Mouse (Mus musculus) embryonic facial prominence, embryonic 13.5 days (tissue): ENCODE results near the gene Nup188. TPM values are rescaled to one million over a fixed set of nuclear protein-coding genes. Genes with fewer than 3 reads are reported as not detected.

Source experiments
- ATAC-seq: fragments of 200-750 bp; cut with Nextera tagmentation; 2 replicates; pipeline ENCODE4 v1.8.0; 2017; ENCODE audit warnings: low read depth; ENCODE audit not compliant: insufficient number of reproducible peaks, insufficient read depth, low FRiP score, low TSS enrichment
- H3K27ac ChIP-seq: fragments of 300-500 bp; sonication (generic); 2 replicates; pipeline ENCODE4 v1.5.1; 2015; ENCODE audit warnings: moderate library complexity, mild to moderate bottlenecking, inconsistent platforms
- H3K27me3 ChIP-seq: fragments of 300-500 bp; sonication (generic); 2 replicates; pipeline ENCODE4 v1.6.1; 2015; ENCODE audit warnings: mild to moderate bottlenecking, inconsistent platforms
- H3K36me3 ChIP-seq: fragments of 300-500 bp; sonication (generic); 2 replicates; pipeline ENCODE4 v1.6.1; 2015; ENCODE audit warnings: mild to moderate bottlenecking, inconsistent platforms
- H3K4me1 ChIP-seq: fragments of 300-500 bp; sonication (generic); 2 replicates; pipeline ENCODE4 v1.6.1; 2015; ENCODE audit warnings: inconsistent platforms
- H3K4me2 ChIP-seq: fragments of 300-500 bp; sonication (generic); 2 replicates; pipeline ENCODE4 v1.6.1; 2015; ENCODE audit warnings: moderate library complexity, mild to moderate bottlenecking, inconsistent platforms
- H3K4me3 ChIP-seq: fragments of 300-500 bp; sonication (generic); 2 replicates; pipeline ENCODE4 v1.5.1; 2015; ENCODE audit warnings: mild to moderate bottlenecking, inconsistent platforms
- H3K9ac ChIP-seq: fragments of 300-500 bp; sonication (generic); 2 replicates; pipeline ENCODE4 v1.6.1; 2015; ENCODE audit warnings: mild to moderate bottlenecking, inconsistent platforms
- H3K9me3 ChIP-seq: fragments of 300-500 bp; sonication (generic); 2 replicates; pipeline ENCODE4 v1.6.1; 2016; ENCODE audit warnings: inconsistent platforms
- WGBS: fragments of 180-500 bp; shearing (Covaris S2); methylation state at CpG from one replicate; pipeline ENCODE4 v1.1.7; 2015; ENCODE audit warnings: mixed read lengths; 5-methylcytosine and 5-hydroxymethylcytosine counted together
- polyA plus RNA-seq: library from polyadenylated mRNA; unstranded; fragments of >200 nt; fragmentation: Nextera tagmentation; extraction: Ambion mirVana; gene quantifications from 2 replicates; pipeline ENCODE4 v1.2.1, GENCODE M21; 2015

The Nup188 gene
- polyA plus RNA-seq, result 36.5 and 40.7 TPM in 2 replicates

- peak within 1 kb of the TSS; percentile 98 for H3K4me2 ChIP-seq
- peak within 1 kb of the TSS; percentile 89 for H3K4me3 ChIP-seq
- peaks cover 30% of the 10 kb centered on the region for H3K36me3 ChIP-seq
- no peaks in the 10 kb centered on the region for H3K9me3 ChIP-seq
- peak within 1 kb of the TSS; percentile 94 for H3K9ac ChIP-seq
- ATAC-seq, result peak; percentile 90
- H3K27me3 ChIP-seq, result no peaks in the 10 kb centered on the region
- peak within 1 kb of the TSS; percentile 81 for H3K27ac ChIP-seq
- H3K4me1 ChIP-seq, result peaks cover 24% of the 10 kb centered on the region
- under 1% methylated on average over 57 of the region's 68 CpGs for WGBS
Measured at GRCm38 (mm10) chr2:30286192-30287026, at the start of gene Nup188, which contains the start of gene Dolk. Gene Nup188 (plus strand): TSS chr2:30286397. Gene Dolk (minus strand): TSS chr2:30286334.

- peaks cover 12% of the 10 kb centered on the region for H3K36me3 ChIP-seq
- peak overlapping the region; percentile 71 for H3K4me3 ChIP-seq
- no peaks in the 10 kb centered on the region for H3K9me3 ChIP-seq
- H3K9ac ChIP-seq, result peak overlapping the region; percentile 77
- peak overlapping the region; percentile 88 for H3K4me2 ChIP-seq
- ATAC-seq, result no peak
- 3% methylated on average over 18 of the region's 18 CpGs for WGBS
- H3K27ac ChIP-seq, result peak overlapping the region; percentile 85
- peaks cover 20% of the 10 kb centered on the region for H3K4me1 ChIP-seq
- H3K27me3 ChIP-seq, result no peaks in the 10 kb centered on the region
Measured at GRCm38 (mm10) chr2:30236426-30237198, 49.6 kb upstream of the Nup188 start.

- ATAC-seq, result peak; percentile 94
Measured at GRCm38 (mm10) chr2:30237199-30237880, 48.9 kb upstream of the Nup188 start, which contains the start of gene Lrrc8a. Gene Lrrc8a (plus strand): TSS chr2:30237715.

GRCm38 (mm10) chr2:30237881-30238280 is 48.3 kb upstream of the Nup188 start:
- under 1% methylated on average over 38 of the region's 42 CpGs for WGBS
- Histone ChIP-seq H3K4me2 (peak overlapping the region; percentile 88), H3K9me3 (no peaks in the 10 kb centered on the region), H3K4me1 (peaks cover 20% of the 10 kb centered on the region), H3K9ac (peak overlapping the region; percentile 77), H3K4me3 (peak overlapping the region; percentile 71), H3K27ac (peak overlapping the region; percentile 85), H3K36me3 (peaks cover 25% of the 10 kb centered on the region), H3K27me3 (no peaks in the 10 kb centered on the region)
- peak; percentile 85 for ATAC-seq

More at GRCm38 (mm10) chr2:30237199-30237880, 48.9 kb upstream of the Nup188 start, which contains the start of gene Lrrc8a:
- Histone ChIP-seq H3K4me1 (peaks cover 20% of the 10 kb centered on the region), H3K4me3 (peak within 1 kb of the TSS; percentile 71), H3K9ac (peak within 1 kb of the TSS; percentile 77), H3K4me2 (peak within 1 kb of the TSS; percentile 88), H3K9me3 (no peaks in the 10 kb centered on the region), H3K27ac (peak within 1 kb of the TSS; percentile 85), H3K27me3 (no peaks in the 10 kb centered on the region), H3K36me3 (peaks cover 20% of the 10 kb centered on the region)
- WGBS, result under 1% methylated on average over 60 of the region's 67 CpGs

GRCm38 (mm10) chr2:30238906-30239465 is 47.2 kb upstream of the Nup188 start:
- no peaks in the 10 kb centered on the region for H3K9me3 ChIP-seq
- peak overlapping the region; percentile 71 for H3K4me3 ChIP-seq
- ATAC-seq, result no peak
- H3K36me3 ChIP-seq, result peaks cover 36% of the 10 kb centered on the region
- 71% methylated on average over 3 of the region's 3 CpGs for WGBS
- H3K27me3 ChIP-seq, result no peaks in the 10 kb centered on the region
- H3K9ac ChIP-seq, result peak overlapping the region; percentile 77
- H3K4me1 ChIP-seq, result peaks cover 23% of the 10 kb centered on the region
- H3K27ac ChIP-seq, result no peak overlapping the region; the same call in 1 of the 2 replicates
- peak overlapping the region; percentile 88 for H3K4me2 ChIP-seq

GRCm38 (mm10) chr2:30239777-30240176 is 46.4 kb upstream of the Nup188 start:
- H3K9me3 ChIP-seq, result no peaks in the 10 kb centered on the region
- WGBS, result 78% methylated on average over 4 of the region's 4 CpGs
- ATAC-seq, result no peak
- H3K9ac ChIP-seq, result peak overlapping the region; percentile 77; the same call in 1 of the 2 replicates
- no peak overlapping the region; the same call in 1 of the 2 replicates for H3K4me2 ChIP-seq
- no peak overlapping the region for H3K4me3 ChIP-seq
- peaks cover 42% of the 10 kb centered on the region for H3K36me3 ChIP-seq
- no peak overlapping the region for H3K27ac ChIP-seq
- peaks cover 23% of the 10 kb centered on the region for H3K4me1 ChIP-seq
- no peaks in the 10 kb centered on the region for H3K27me3 ChIP-seq

- no peak for ATAC-seq
- H3K9ac ChIP-seq, result peak within 1 kb of the TSS; percentile 77
- 87% methylated on average over 2 of the region's 2 CpGs for WGBS
- peaks cover 46% of the 10 kb centered on the region for H3K36me3 ChIP-seq
- no peaks in the 10 kb centered on the region for H3K27me3 ChIP-seq
- peak within 1 kb of the TSS; percentile 71; the same call in 1 of the 2 replicates for H3K4me3 ChIP-seq
- H3K27ac ChIP-seq, result no peak within 1 kb of the TSS
- H3K4me1 ChIP-seq, result peaks cover 23% of the 10 kb centered on the region
- peak within 1 kb of the TSS; percentile 88 for H3K4me2 ChIP-seq
- no peaks in the 10 kb centered on the region for H3K9me3 ChIP-seq
Measured at GRCm38 (mm10) chr2:30240267-30240666, 45.9 kb upstream of the Nup188 start, which contains the start of gene Gm28035. Gene Gm28035 (plus strand): TSS chr2:30240567.

GRCm38 (mm10) chr2:30242509-30242908 is 43.7 kb upstream of the Nup188 start:
- Histone ChIP-seq H3K27ac (no peak overlapping the region), H3K9me3 (no peaks in the 10 kb centered on the region), H3K27me3 (no peaks in the 10 kb centered on the region), H3K4me2 (no peak overlapping the region), H3K9ac (no peak overlapping the region), H3K4me3 (no peak overlapping the region), H3K36me3 (peaks cover 58% of the 10 kb centered on the region), H3K4me1 (peaks cover 23% of the 10 kb centered on the region)
- 44% methylated on average over 4 of the region's 4 CpGs for WGBS
- no peak for ATAC-seq

- no peaks in the 10 kb centered on the region for H3K9me3 ChIP-seq
- H3K9ac ChIP-seq, result no peak overlapping the region
- ATAC-seq, result no peak
- 96% methylated on average over 4 of the region's 4 CpGs for WGBS
- no peaks in the 10 kb centered on the region for H3K27me3 ChIP-seq
- peaks cover 63% of the 10 kb centered on the region for H3K36me3 ChIP-seq
- no peak overlapping the region for H3K4me2 ChIP-seq
- H3K27ac ChIP-seq, result no peak overlapping the region
- peaks cover 20% of the 10 kb centered on the region for H3K4me1 ChIP-seq
- no peak overlapping the region for H3K4me3 ChIP-seq
Measured at GRCm38 (mm10) chr2:30243391-30243790, 42.8 kb upstream of the Nup188 start.

GRCm38 (mm10) chr2:30244595-30245178 is 41.5 kb upstream of the Nup188 start:
- no peak overlapping the region for H3K4me2 ChIP-seq
- no peak overlapping the region for H3K4me3 ChIP-seq
- no peaks in the 10 kb centered on the region for H3K9me3 ChIP-seq
- no peak for ATAC-seq
- no peaks in the 10 kb centered on the region for H3K27me3 ChIP-seq
- H3K27ac ChIP-seq, result 0 out of 2 replicates have a peak overlapping the region, but pooled peaks have one; percentile 7
- peaks cover 7% of the 10 kb centered on the region for H3K4me1 ChIP-seq
- peaks cover 75% of the 10 kb centered on the region for H3K36me3 ChIP-seq
- no peak overlapping the region for H3K9ac ChIP-seq
- 54% methylated on average over 7 of the region's 7 CpGs for WGBS
